Mouse (Mus musculus) C2C12 (cell line): ENCODE data around the gene Ttll2.
"Not testable (repeated sequence)": the region's sequence is repeated elsewhere in the genome, so short reads cannot be mapped to it uniquely, and the experiment has no call there.

Experiments
- CEBPB ChIP-seq: IDR thresholded peaks from one replicate; pipeline ENCODE4 v1.6.1; 2011; ENCODE audit warnings: low read depth, mild to moderate bottlenecking, control low read depth, moderate library complexity
- CTCF ChIP-seq: IDR thresholded peaks from one replicate; pipeline ENCODE4 v1.5.1; 2011; ENCODE audit not compliant: control insufficient read depth, insufficient read depth, insufficient read length
- FOSL1 ChIP-seq: IDR thresholded peaks from one replicate; pipeline ENCODE4 v1.8.0; 2011; ENCODE audit warnings: mild to moderate bottlenecking, low read length; ENCODE audit not compliant: poor library complexity, insufficient read depth, severe bottlenecking
- MYOG ChIP-seq: IDR thresholded peaks from one replicate; pipeline ENCODE4 v1.6.1; 2011; ENCODE audit not compliant: control insufficient read depth, insufficient read length; ENCODE audit errors: extremely low read depth
- USF1 ChIP-seq: IDR thresholded peaks from one replicate; pipeline ENCODE4 v1.6.1; 2011; ENCODE audit warnings: low read depth, mild to moderate bottlenecking, control low read depth, moderate library complexity

GRCm38 (mm10) chr17:7399770-7400169 lies 47.3 kb upstream of the Ttll2 start:
- TF ChIP-seq CEBPB, USF1, CTCF, FOSL1, MYOG: not testable (repeated sequence)
